Mouse (Mus musculus) small intestine, adult 2 months (tissue): ENCODE data around the gene Gabarapl2.

Source experiments
- CTCF ChIP-seq: fragments of 200-500 bp; IDR thresholded peaks from 2 replicates; pipeline ENCODE4 v1.5.1; 2012; ENCODE audit warnings: low read depth, mild to moderate bottlenecking, control low read depth, inconsistent platforms, low read length, moderate library complexity, mixed read lengths; ENCODE audit not compliant: insufficient replicate concordance, insufficient read length; ENCODE audit errors: extremely low read depth
- POLR2A ChIP-seq: fragments of 200-500 bp; IDR thresholded peaks from 2 replicates; pipeline ENCODE4 v1.6.1; 2012; ENCODE audit warnings: low read depth, mild to moderate bottlenecking, control low read depth, inconsistent platforms, low read length, moderate library complexity

DNA sequence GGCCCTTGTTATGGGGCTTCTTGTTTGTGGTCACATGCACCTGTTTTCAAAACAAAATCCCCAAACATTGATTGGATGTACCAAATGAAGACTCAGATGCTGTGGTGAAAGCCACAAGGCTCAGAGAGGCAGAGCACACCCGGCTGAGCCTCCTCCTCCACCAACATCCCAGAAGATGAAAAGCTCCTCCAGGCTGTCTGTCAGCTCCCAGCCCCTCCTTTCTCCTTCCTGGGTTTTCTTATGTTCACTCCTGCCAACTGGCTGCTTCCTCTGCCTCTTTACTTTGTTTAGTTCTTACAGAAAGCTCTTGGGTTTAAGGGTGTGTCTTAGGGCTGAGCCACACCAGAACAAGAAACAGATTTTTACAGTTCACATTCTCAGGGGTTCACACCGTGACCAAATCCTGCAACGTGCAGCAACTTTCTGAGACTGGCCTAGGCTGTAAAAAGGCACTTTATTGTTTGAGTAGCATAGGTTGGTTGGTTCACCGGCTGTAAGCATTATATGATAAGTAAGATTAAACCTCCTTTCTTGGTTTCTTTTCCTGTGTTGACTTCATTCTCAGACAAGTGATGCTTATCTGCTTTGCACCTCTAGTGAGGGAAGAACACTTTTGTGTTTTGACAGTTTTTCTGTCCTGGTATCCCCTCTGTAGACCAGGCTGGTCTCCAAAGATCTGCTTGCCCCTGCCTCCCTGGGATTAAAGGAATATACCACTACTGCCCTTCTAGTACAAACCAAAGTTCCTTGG, 14.5 kb downstream of the Gabarapl2 start:
- TF ChIP-seq CTCF (no peak), POLR2A (no peak)
